Mouse (Mus musculus): ENCODE results near the gene Per1. TPM values are rescaled to one million over a fixed set of nuclear protein-coding genes. Genes with fewer than 3 reads are reported as not detected.

Gene Per1
- polyA plus RNA-seq (2011; ENCODE audit: insufficient read depth, insufficient read length, low read depth, missing spikeins) = 25.0 and 29.3 TPM in 2 replicates

DNA sequence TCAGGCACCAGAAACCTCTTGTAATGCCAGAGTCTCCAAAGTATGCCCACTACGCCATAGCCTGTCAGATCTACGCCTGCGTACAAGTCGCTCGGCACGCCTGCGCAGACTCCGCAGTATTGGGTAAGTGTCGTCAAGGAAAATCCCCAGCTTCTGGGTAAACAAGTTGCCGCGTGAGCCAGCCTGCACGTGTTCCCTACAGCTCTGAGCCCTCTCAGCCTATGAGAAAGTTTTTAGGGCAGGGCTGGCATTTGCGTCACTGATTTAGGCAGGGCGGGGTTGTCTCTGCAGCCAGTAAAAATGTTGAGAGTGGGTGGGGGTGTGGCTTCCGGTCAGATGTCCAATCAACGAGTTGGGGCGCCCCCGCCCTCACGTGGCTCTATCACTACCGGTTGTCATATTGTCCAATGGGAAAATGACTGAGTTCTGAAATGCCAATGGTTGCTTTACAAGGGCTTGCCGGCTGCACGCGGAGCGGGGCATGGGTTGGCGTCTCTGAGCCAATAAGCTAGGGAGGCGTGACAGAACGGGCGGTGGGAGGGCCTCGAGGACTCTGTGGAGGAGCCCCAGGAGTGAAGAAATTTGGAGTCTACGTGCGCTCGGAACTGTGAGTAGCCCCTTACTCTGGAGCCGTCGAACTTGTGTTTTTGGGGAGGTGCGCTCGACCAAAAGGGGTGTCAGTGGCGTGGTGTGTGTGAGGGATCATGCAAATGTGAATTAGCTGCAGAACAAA, at the start of gene Per1:
Gene Per1 (plus strand): TSS at position 521 of the 733 bp plus-strand sequence.
- Histone ChIP-seq H3K4me3 (ENCODE audit: low read depth, low read length) (peak within 1 kb of the TSS; percentile 96), H3K27ac (ENCODE audit: insufficient read depth, low read length) (no peak within 1 kb of the TSS; the same call in 1 of the 2 replicates), H3K9ac (ENCODE audit: low read depth, poor library complexity, severe bottlenecking) (peak within 1 kb of the TSS; percentile 57), H3K9me3 (replicated peaks; ENCODE audit: control insufficient read depth, insufficient read depth, low read length, poor library complexity, severe bottlenecking) (no peaks in the 10 kb centered on the region), H3K36me3 (ENCODE audit: control insufficient read depth, insufficient read depth, low read length, poor library complexity, severe bottlenecking) (peaks cover 12% of the 10 kb centered on the region), H3K27me3 (ENCODE audit: control insufficient read depth, insufficient read depth, low read length, poor library complexity, severe bottlenecking) (no peaks in the 10 kb centered on the region), H3K4me1 (ENCODE audit: control insufficient read depth, insufficient read depth, low read length) (no peaks in the 10 kb centered on the region)
- no peak for TF ChIP-seq POLR2A (IDR thresholded peaks at IDR 0.05; ENCODE audit: insufficient read depth, low read length)
- TF ChIP-seq EP300 (IDR thresholded peaks at IDR 0.05; ENCODE audit: insufficient read depth, low read depth, low read length) = peak; percentile 50; the same call in 1 of the 2 replicates
- no peak for TF ChIP-seq CTCF (IDR thresholded peaks at IDR 0.05; ENCODE audit: low read depth, low read length)

GRCm38 (mm10) chr11:69045531-69046394, 49.3 kb upstream of the Per1 start, which contains the start of gene Aurkb:
TSS of gene Aurkb (plus strand) at chr11:69045647.
- Histone ChIP-seq H3K9ac (ENCODE audit: low read depth, poor library complexity, severe bottlenecking) (peak within 1 kb of the TSS; percentile 88), H3K4me1 (ENCODE audit: control insufficient read depth, insufficient read depth, low read length) (no peaks in the 10 kb centered on the region), H3K4me3 (ENCODE audit: low read depth, low read length) (peak within 1 kb of the TSS; percentile 99), H3K27ac (ENCODE audit: insufficient read depth, low read length) (peak within 1 kb of the TSS; percentile 84), H3K9me3 (replicated peaks; ENCODE audit: control insufficient read depth, insufficient read depth, low read length, poor library complexity, severe bottlenecking) (no peaks in the 10 kb centered on the region), H3K27me3 (ENCODE audit: control insufficient read depth, insufficient read depth, low read length, poor library complexity, severe bottlenecking) (no peaks in the 10 kb centered on the region), H3K36me3 (ENCODE audit: control insufficient read depth, insufficient read depth, low read length, poor library complexity, severe bottlenecking) (peaks cover 31% of the 10 kb centered on the region)
- TF ChIP-seq CTCF (IDR thresholded peaks at IDR 0.05; ENCODE audit: low read depth, low read length) (no peak), POLR2A (IDR thresholded peaks at IDR 0.05; ENCODE audit: insufficient read depth, low read length) (peak; percentile 64)

- peak overlapping the region; percentile 88 for H3K9ac ChIP-seq (ENCODE audit: low read depth, poor library complexity, severe bottlenecking)
- no peak for TF ChIP-seq POLR2A (IDR thresholded peaks at IDR 0.05; ENCODE audit: insufficient read depth, low read length)
- TF ChIP-seq CTCF (IDR thresholded peaks at IDR 0.05; ENCODE audit: low read depth, low read length) = no peak
- no peak for TF ChIP-seq EP300 (IDR thresholded peaks at IDR 0.05; ENCODE audit: insufficient read depth, low read depth, low read length)
- H3K27me3 ChIP-seq (ENCODE audit: control insufficient read depth, insufficient read depth, low read length, poor library complexity, severe bottlenecking) = no peaks in the 10 kb centered on the region
- peaks cover 36% of the 10 kb centered on the region for H3K36me3 ChIP-seq (ENCODE audit: control insufficient read depth, insufficient read depth, low read length, poor library complexity, severe bottlenecking)
- H3K4me3 ChIP-seq (ENCODE audit: low read depth, low read length) = peak overlapping the region; percentile 99
- H3K27ac ChIP-seq (ENCODE audit: insufficient read depth, low read length) = no peak overlapping the region
- H3K9me3 ChIP-seq (replicated peaks; ENCODE audit: control insufficient read depth, insufficient read depth, low read length, poor library complexity, severe bottlenecking) = no peaks in the 10 kb centered on the region
- H3K4me1 ChIP-seq (ENCODE audit: control insufficient read depth, insufficient read depth, low read length) = no peaks in the 10 kb centered on the region
These were observed 48.6 kb upstream of the Per1 start for GRCm38 (mm10) chr11:69046395-69046774.

- no peak overlapping the region; the same call in 1 of the 2 replicates for H3K9ac ChIP-seq (ENCODE audit: low read depth, poor library complexity, severe bottlenecking)
- peaks cover 36% of the 10 kb centered on the region for H3K36me3 ChIP-seq (ENCODE audit: control insufficient read depth, insufficient read depth, low read length, poor library complexity, severe bottlenecking)
- H3K4me3 ChIP-seq (ENCODE audit: low read depth, low read length) = no peak overlapping the region
- no peaks in the 10 kb centered on the region for H3K9me3 ChIP-seq (replicated peaks; ENCODE audit: control insufficient read depth, insufficient read depth, low read length, poor library complexity, severe bottlenecking)
- H3K4me1 ChIP-seq (ENCODE audit: control insufficient read depth, insufficient read depth, low read length) = no peaks in the 10 kb centered on the region
- H3K27ac ChIP-seq (ENCODE audit: insufficient read depth, low read length) = no peak overlapping the region
- H3K27me3 ChIP-seq (ENCODE audit: control insufficient read depth, insufficient read depth, low read length, poor library complexity, severe bottlenecking) = no peaks in the 10 kb centered on the region
- TF ChIP-seq EP300 (IDR thresholded peaks at IDR 0.05; ENCODE audit: insufficient read depth, low read depth, low read length) (no peak), POLR2A (IDR thresholded peaks at IDR 0.05; ENCODE audit: insufficient read depth, low read length) (no peak), CTCF (IDR thresholded peaks at IDR 0.05; ENCODE audit: low read depth, low read length) (no peak)
These were observed 47.4 kb upstream of the Per1 start for GRCm38 (mm10) chr11:69047592-69047991.

DNA sequence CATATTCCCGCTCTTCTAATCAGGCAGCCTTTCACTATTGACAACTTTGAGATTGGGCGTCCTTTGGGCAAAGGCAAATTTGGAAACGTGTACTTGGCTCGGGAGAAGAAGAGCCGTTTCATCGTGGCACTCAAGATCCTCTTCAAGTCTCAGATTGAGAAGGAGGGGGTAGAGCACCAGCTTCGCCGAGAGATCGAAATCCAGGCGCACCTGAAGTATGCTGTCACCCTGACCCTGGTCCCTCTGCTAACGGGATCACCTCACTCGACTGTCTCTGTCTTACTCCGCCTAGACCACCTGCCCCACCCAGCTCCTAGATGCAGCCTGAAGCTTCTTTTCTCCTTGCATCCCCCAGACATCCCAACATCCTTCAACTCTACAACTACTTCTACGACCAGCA, 46.9 kb upstream of the Per1 start:
- H3K4me1 ChIP-seq (ENCODE audit: control insufficient read depth, insufficient read depth, low read length) = no peaks in the 10 kb centered on the region
- H3K27ac ChIP-seq (ENCODE audit: insufficient read depth, low read length) = no peak overlapping the region
- H3K36me3 ChIP-seq (ENCODE audit: control insufficient read depth, insufficient read depth, low read length, poor library complexity, severe bottlenecking) = peaks cover 36% of the 10 kb centered on the region

More for the DNA sequence above, 46.9 kb upstream of the Per1 start:
- Histone ChIP-seq H3K9ac (ENCODE audit: low read depth, poor library complexity, severe bottlenecking) (no peak overlapping the region), H3K9me3 (replicated peaks; ENCODE audit: control insufficient read depth, insufficient read depth, low read length, poor library complexity, severe bottlenecking) (no peaks in the 10 kb centered on the region), H3K4me3 (ENCODE audit: low read depth, low read length) (no peak overlapping the region), H3K27me3 (ENCODE audit: control insufficient read depth, insufficient read depth, low read length, poor library complexity, severe bottlenecking) (no peaks in the 10 kb centered on the region)
- no peak for TF ChIP-seq CTCF (IDR thresholded peaks at IDR 0.05; ENCODE audit: low read depth, low read length)
- no peak for TF ChIP-seq POLR2A (IDR thresholded peaks at IDR 0.05; ENCODE audit: insufficient read depth, low read length)
- TF ChIP-seq EP300 (IDR thresholded peaks at IDR 0.05; ENCODE audit: insufficient read depth, low read depth, low read length) = no peak

All from ES-Bruce4 (cell line).